Mouse (Mus musculus): Measurements from ENCODE around the gene Hes7.
"Not testable (repeated sequence)": the region's sequence is repeated elsewhere in the genome, so short reads cannot be mapped to it uniquely, and the experiment has no call there.

The Hes7 gene

DNA sequence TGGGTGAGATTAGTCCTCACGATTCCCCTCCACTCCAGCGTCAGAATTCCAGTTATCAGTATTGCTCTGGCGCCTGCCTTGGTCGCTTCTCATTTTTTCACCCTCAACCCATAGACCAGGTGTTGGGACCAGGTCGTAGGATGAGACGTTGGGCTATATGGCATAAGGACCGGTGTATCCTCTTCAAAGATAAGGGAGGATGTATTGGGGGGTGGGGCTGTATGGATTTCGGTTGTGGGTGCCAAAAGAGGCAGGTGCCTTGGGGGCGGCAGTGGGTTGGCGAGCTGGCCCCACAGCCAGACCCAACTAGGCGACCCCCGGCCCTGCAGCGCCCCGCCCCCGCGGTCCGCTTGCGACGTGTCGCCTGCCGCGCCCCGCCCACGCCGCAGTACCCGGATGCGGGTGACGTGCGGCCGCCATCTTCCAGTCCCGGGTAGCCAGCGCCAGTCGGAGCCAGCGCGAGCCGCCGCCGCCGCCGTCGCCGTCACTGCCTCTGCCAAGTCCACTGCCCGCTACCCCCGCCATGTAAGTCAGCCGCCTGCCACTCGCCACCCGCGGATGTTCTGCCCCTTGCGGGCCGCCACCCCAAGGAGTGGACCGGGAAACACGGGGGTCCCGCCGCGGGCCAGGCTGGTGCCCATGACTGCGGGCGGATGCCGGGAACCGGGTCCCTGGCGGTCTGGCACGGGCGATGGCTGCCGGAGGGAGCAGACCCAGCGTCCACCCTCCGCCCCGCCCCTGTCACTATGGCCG lies 31.9 kb upstream of the Hes7 start, which contains the start of gene Vamp2:
Gene Vamp2 (plus strand): TSS at position 388 of the 753 bp plus-strand sequence.
- peak; percentile 92 for DNase-seq (ENCODE audit: low spot score)

DNA sequence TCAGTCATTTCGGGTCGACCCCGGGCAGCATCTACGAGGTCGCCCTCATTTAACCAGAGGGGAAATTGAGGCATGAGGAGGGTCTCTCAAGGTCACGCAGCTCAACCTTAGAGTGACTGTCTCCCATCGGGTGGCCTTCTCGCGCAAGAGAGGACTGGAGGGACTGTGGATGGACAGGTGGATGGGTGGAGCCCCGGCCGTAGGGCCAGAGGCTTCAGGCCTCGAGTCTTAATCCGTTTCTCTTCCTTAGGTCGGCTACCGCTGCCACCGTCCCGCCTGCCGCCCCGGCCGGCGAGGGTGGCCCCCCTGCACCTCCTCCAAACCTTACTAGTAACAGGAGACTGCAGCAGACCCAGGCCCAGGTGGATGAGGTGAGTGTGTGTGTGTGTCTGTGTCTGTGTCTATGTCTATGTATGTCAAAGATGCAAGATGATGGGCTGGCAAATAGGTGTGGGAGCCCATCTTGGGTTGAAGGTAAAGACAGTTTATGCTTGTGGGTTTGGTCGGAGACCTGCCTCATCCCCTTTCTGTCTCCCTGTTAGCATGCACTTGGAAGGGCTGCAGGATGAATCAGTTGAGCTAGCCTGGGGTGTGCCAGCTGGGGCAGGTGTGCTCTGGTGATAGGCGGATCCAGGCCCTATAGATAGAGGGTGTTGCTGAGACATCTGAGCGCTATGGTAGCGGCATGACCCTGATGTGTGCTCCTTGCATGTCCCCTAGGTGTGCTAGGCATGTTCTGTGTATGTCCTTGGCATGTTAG lies 31.2 kb upstream of the Hes7 start:
- DNase-seq (ENCODE audit: low spot score) = no peak

DNA sequence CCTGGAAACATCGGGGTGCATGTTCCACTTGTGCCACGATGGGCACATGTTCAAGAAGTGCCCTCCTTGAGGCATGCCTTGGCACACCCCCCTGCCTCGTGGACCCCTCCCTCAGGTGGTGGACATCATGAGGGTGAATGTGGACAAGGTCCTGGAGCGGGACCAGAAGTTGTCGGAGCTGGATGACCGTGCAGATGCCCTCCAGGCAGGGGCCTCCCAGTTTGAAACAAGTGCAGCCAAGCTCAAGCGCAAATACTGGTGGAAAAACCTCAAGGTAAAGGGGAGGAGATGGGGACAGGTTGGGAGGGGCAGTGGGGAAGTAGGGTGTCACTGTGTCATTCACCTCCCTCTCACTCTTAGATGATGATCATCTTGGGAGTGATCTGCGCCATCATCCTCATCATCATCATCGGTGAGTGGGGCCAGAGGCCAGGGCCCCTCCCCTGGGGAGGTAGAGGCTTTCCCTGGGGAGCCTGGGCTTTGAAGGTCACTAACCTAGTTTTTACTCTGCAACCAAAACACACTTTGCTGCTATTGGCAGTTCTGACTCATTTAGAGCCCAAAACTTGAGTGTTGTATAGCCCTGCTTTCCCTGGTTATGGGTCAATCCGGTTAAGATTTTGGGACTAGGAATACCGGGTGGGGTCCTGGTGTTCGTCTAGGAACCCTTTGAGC lies 30.5 kb upstream of the Hes7 start:
- DNase-seq (ENCODE audit: low spot score) = no peak

DNA sequence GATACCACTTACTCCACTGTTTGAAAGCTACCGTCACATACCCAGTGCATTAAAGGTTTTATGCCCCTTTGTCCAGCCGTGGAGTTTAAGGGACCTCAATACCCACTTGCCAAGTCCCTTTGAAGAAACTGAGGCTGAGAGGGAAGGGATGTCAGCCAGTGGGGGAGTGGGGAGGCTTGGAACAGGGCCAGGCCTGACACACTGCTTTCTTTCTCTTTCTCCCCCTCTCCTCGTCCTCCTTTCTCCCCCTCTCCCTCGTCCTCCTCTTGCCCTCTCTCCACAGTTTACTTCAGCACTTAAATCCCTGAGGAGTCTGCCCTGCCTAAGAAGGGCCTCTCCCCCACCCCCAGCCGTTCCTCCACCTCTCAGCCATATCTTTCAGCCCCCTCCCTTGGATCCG lies 29.8 kb upstream of the Hes7 start:
- DNase-seq (ENCODE audit: low spot score) = no peak

DNA sequence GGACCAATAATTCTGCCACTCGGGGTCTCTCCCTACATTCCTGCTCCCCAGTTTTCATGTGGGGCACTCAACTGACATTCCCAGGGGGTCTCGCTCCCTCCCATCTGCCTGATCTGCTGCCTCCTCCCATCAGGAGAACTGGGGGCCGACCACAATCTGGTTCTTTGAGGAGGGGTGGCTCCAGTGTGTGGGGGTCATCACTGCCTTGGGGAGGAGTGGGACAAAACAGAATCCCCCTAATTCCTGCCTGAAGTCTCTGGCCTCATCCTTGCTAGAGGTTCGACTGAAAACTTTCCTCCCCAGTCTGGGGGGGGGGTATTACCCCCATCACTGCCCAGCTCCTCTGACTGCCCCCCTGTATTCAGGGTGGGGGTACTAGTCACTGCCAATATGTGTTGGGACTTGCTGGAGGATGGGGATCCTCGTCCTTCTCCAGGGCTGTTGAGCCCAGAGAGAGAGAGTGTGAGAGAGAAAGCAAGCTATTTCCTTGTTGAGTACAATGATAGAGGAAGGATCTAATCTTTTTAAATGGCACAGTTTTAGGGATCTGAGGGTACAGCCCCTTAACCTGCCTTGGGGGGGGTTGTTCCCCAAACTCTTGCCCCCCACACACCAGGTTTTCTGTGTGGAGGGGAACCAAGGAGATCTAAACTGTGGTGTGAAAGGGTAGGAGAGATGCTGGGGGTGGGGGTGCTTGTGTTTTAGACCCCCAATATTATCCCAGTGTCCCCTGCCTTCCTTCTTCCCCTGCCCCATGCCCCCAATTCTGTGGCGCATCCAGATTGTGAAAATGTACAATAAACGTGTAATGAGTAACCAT lies 28.4 kb upstream of the Hes7 start:
- no peak for DNase-seq (ENCODE audit: low spot score)

DNA sequence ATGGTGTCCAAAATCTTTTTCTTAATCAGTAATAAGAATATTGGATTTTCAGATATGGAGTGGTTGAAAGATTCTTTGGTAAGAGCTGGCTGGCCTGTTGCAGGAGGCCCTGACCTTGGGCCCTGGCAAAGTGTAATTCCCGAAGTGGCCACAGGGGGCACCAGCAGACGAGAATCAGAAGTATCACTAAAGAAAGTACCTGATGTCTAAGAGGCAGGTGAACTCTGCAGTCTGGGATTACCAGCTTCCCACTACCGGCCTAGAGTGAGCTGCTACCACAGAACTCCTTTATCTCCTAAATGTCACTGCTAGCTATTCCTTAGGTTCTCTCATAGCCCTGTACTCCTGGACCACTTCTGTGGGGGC lies 27.8 kb upstream of the Hes7 start:
- DNase-seq (ENCODE audit: low spot score) = peak; percentile 85

DNA sequence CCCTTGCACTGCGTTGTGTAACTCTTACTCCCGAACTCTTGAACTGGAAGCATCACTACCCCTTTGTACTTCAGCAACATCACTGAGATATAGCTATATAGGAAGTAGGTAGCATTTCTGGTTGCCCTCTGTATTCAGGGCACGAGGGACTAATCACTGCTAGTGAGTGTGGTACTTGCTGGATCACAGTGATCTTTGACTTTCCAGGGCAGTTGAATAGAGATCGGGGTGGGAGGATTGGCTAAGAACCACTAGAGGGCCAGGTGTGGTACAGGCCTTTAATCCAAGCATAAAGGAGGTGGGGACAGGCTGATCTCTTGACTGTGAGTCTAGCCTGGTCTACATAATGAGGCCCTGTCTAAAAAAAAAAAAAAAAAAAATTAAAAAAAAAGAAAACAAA lies 27.3 kb upstream of the Hes7 start:
- DNase-seq (ENCODE audit: low spot score) = peak; percentile 51

DNA sequence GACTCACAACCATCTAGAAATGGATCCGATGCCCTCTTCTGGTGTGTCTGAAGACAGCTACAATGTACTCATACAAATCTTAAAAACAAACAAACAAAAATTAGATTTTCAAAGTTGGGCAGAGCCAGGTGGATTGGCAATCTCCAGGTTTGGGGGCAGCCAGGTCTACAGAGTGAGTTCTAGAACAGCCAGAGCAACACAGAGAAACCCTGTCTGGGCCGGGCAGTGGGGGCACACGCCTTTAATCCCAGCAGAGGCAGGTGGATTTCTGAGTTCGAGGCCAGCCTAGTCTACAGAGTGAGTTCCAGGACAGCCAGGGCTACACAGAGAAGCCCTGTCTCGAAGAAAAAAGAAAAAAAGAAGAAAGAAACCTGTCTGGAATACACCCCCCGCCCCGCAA lies 26.3 kb upstream of the Hes7 start:
- DNase-seq (ENCODE audit: low spot score) = not testable (repeated sequence)

DNA sequence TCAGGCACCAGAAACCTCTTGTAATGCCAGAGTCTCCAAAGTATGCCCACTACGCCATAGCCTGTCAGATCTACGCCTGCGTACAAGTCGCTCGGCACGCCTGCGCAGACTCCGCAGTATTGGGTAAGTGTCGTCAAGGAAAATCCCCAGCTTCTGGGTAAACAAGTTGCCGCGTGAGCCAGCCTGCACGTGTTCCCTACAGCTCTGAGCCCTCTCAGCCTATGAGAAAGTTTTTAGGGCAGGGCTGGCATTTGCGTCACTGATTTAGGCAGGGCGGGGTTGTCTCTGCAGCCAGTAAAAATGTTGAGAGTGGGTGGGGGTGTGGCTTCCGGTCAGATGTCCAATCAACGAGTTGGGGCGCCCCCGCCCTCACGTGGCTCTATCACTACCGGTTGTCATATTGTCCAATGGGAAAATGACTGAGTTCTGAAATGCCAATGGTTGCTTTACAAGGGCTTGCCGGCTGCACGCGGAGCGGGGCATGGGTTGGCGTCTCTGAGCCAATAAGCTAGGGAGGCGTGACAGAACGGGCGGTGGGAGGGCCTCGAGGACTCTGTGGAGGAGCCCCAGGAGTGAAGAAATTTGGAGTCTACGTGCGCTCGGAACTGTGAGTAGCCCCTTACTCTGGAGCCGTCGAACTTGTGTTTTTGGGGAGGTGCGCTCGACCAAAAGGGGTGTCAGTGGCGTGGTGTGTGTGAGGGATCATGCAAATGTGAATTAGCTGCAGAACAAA lies 25.3 kb upstream of the Hes7 start, which contains the start of gene Per1:
Gene Per1 (plus strand): TSS at position 521 of the 733 bp plus-strand sequence.
- peak; percentile 100 for DNase-seq (ENCODE audit: low spot score)

DNA sequence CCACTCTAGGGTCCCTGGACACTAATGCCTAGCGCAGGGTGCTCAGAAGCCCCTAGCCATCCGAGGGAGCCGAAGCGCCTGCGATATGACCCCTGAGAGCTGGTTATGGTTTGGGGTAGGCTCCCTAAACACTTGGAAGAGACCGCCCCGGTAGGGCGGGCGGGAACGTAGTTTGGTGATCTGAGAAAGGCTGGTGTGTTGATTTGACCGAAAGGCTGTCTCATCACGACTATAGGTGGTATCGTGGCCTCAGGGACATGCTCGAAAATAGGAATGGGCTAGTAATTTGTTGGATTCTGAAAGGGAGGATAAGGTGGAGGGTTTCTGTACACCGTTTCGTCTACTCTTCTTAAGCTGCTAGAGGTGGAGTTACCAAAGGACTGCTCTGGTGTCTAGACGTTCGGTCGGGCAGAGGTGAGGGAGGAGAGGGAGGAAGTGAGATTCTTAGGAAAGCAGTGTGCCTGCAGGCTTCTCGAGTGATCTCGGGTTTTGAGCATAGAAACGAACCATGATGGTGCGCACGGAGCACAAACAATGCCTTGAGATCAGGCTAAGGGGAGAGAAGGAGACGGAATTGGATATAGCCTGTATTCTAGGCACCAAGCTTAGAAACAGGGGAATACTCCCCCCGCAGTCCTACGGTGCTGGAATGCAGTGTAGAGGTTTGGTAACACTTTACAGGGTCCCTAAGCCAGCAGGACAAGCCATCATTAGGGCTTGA lies 24.5 kb upstream of the Hes7 start:
- peak; percentile 74 for DNase-seq (ENCODE audit: low spot score)

DNA sequence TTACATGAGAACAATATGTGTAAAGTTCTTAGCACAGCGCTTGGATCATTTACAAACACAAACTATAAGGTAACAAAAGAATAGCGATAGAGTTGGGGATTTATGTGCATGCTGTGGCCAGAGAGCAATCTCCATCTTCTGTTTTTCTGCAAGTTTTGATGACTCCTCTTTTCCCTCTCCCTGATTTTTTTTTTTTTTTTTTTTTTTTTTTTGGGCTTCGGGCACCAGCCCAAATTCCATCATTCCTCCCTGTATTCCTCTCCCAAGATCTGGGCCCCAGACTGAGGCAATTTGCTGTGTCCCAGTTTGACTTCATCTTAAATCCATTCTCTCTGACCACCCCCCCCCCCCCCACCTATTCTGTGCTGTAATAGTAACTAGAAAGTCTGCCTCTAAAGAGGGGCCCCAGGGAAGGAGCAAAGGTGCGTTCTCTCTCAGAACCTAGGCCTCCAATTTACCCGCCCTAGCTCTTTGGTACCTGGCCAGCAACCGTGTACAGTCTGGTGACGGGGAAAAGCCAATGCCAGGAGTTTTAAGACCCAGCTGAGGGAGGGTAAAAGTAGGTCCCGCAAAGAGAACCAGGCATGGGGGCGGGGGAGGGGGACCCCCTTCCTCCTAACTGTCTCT lies 23.7 kb upstream of the Hes7 start:
- DNase-seq (ENCODE audit: low spot score) = no peak

DNA sequence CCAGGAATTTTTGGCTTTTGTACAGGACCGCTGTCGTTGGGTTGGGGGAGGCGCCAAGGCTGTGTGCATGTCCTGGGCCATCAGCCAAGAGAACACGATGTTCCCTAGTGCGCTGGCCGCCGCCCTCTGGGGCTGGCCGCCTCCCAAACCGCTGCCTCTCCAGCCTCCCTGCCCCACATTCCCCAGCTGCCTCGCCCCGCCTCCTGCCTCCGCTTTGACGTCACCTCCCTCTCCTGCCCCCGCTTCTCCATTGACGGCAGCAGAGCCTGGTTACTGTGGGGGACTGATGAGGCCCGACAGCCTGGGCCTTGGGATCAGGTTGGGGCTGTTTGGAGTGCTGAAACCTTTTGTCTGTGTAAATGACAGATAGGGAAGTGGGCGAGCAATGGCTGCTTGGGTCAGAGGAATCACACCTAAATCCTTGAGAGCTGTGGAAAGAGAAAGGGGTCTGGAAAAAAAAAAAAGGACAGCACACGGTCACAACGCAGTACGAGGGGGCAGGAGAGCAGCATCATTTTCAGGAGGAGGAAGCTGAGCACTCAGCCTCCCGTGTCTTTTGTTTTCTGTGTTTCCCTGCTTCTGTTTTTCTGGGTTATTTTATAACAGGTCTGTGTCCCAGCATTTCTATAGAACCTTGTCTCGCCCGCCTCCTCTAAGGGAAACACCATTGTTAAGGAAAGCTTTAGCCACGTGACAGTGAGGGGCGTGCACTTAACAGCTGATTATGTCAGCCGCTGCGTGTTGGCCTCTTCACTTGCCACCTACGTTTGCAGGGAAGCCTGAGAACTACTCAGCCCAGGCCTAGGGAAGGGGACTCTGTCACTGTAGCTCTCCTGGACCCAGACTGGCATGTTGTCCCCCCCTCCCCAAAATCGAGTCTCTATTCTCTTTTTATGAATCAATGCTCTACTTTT lies 23.0 kb upstream of the Hes7 start:
- peak; percentile 94 for DNase-seq (ENCODE audit: low spot score)

DNA sequence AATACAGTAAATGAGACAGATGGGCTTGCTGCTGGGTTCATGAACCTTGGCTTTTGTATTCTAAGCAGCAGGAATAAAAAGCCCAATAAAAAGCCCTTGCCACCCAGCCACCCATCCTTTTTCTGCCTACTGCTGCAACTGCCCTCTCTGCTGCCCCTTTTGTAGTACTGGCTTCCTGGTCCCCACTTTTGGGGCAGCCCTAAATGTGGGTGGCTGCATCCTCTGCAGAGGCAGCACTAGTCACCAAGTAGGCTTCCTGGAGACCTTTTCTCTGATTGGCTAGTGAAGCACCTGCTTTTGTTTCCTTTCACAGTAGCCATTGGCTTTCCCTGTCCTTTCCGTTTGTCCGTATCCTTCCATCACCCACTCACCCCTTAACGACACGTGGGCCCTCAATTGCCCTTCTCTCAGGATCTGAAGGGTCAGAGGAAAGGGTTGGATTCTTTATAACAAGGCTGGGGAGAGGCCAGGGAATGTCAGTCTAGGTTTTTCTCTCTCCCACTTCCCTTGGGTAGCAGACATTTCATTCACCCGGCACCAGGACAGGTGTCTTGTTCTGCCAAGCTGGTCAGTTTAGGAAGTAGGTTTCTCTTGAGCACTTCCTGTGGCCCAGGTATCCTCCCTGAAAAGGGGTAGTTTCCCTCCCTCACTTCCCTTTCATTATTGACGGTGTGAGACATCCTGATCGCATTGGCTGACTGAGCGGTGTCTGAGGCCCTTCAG lies 22.0 kb upstream of the Hes7 start:
- DNase-seq (ENCODE audit: low spot score) = peak; percentile 79

DNA sequence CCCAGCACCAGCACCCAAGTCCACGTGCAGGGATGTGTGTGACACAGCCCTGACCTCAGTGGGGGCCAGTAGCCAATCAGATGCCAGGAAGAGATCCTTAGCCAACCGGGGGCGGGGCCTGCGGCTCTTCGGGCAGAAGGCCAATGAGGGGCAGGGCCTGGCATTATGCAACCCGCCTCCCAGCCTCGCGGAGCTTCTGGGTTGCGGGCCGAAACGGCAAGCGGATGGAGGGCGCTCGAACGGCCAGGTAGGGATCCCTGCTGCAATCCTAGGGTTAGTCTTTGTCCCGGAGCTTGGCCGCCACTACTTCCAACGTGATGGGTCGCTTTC lies 21.5 kb upstream of the Hes7 start:
- DNase-seq (ENCODE audit: low spot score) = peak; percentile 96

DNA sequence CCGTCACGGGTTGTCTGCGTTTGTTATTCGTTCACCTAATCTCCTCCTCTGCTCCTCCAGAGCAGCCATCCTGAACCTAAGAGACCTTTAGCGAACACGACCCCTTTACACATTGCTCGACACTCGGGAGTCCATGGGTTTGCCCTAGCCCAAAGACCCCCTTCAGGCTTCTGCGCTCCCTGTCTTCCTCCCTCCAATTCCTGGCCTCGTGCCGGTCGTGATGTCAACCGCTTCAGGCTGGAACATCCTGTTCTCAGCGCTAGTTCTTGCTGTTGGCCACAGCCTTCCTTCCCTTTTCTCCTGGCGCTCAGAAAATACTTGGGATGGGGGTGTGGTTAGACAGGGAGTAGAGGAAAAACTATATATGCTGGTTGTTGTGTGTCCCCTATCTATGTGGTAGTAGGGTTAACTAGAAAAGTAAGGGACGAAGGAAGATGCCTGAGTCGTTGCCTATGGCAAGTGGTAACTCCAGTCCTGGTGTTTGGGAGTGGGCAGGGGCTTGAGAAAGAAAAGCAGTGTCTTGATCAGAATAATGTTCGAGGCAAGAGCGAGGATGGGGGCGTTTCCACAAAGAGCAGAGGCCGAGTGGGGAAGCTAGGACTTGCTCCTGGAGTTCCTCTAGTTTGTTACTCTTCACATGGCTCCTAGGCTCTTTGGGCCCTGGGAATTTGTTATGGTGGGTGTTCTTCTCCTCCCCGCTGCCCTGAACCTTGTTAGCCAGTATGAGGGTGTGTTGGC lies 20.9 kb upstream of the Hes7 start:
- no peak for DNase-seq (ENCODE audit: low spot score)

DNA sequence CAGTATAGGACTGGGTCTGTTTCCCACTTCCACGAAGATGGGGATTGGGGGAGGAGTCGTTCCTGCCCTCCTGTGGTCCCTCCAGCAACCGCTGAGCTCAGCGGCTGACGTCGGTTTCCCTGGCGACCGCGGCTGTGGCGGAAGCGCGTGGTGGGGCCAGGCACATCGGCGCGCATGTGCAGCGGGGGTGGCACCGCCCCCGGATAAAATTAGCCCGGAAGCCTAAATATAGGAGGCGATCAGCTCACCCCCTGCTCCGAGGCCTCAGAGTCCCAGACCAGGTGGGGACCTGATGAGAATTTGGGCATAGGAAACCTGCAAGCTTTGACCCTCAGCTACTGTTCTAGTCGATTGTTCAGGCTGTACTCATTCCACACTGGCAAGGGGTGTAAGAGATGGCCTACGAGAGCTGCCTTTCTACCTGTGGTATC lies 20.3 kb upstream of the Hes7 start:
- peak; percentile 94 for DNase-seq (ENCODE audit: low spot score)

DNA sequence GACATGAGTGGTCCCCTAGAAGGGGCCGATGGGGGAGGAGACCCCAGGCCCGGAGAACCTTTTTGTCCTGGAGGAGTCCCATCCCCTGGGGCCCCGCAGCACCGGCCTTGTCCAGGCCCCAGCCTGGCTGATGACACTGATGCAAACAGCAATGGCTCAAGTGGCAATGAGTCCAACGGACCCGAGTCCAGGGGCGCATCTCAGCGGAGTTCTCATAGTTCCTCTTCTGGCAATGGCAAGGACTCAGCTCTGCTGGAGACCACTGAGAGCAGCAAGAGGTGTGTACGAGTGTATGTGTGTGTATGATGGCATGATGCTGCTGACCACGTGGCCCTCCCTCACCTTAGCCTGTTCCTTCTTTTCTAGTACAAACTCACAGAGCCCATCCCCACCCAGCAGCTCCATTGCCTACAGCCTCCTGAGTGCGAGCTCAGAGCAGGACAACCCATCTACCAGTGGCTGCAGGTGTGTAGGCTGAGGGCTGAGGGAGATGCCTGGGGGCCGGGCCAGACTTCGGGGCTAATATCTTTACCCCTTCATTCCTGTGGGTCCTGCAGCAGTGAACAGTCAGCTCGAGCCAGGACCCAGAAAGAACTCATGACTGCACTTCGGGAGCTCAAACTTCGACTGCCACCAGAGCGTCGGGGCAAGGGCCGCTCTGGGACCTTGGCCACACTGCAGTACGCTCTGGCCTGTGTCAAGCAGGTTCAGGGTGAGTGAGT lies 19.4 kb upstream of the Hes7 start:
- DNase-seq (ENCODE audit: low spot score) = peak; percentile 12
